Mouse (Mus musculus) hindbrain, embryonic 15.5 days (tissue): ENCODE results near the gene Vsx1. TPM values are rescaled to one million over a fixed set of nuclear protein-coding genes. Genes with fewer than 3 reads are reported as not detected.

Experiments
- ATAC-seq: fragments of 200-750 bp; cut with Nextera tagmentation; 2 replicates; pipeline ENCODE4 v1.8.0; 2017; ENCODE audit warnings: low read depth, moderate number of reproducible peaks, moderate TSS enrichment; ENCODE audit not compliant: low FRiP score
- H3K27ac ChIP-seq: fragments of 300-500 bp; sonication (generic); replicated peaks from 2 replicates; pipeline ENCODE4 v1.5.1; 2015; ENCODE audit warnings: mild to moderate bottlenecking, inconsistent platforms
- H3K27me3 ChIP-seq: fragments of 300-500 bp; sonication (generic); 2 replicates; pipeline ENCODE4 v1.6.1; 2015; ENCODE audit warnings: control low read depth, inconsistent platforms
- H3K36me3 ChIP-seq: fragments of 300-500 bp; sonication (generic); 2 replicates; pipeline ENCODE4 v1.6.1; 2015; ENCODE audit warnings: control low read depth, inconsistent platforms
- H3K4me1 ChIP-seq: fragments of 300-500 bp; sonication (generic); replicated peaks from 2 replicates; pipeline ENCODE4 v1.6.1; 2015; ENCODE audit warnings: control low read depth, inconsistent platforms
- H3K4me2 ChIP-seq: fragments of 300-500 bp; sonication (generic); 2 replicates; pipeline ENCODE4 v1.6.1; 2015; ENCODE audit warnings: moderate library complexity, mild to moderate bottlenecking, inconsistent platforms
- H3K4me3 ChIP-seq: fragments of 300-500 bp; sonication (generic); 2 replicates; pipeline ENCODE4 v1.5.1; 2015; ENCODE audit warnings: mild to moderate bottlenecking, inconsistent platforms
- H3K9ac ChIP-seq: fragments of 300-500 bp; sonication (generic); 2 replicates; pipeline ENCODE4 v1.6.1; 2015; ENCODE audit warnings: inconsistent platforms
- H3K9me3 ChIP-seq: fragments of 300-500 bp; sonication (generic); 2 replicates; pipeline ENCODE4 v1.6.1; 2016; ENCODE audit warnings: control low read depth, inconsistent platforms
- WGBS: fragments of 180-500 bp; shearing (Covaris S2); methylation state at CpG from one replicate; pipeline ENCODE4 v1.1.7; 2015; 5-methylcytosine and 5-hydroxymethylcytosine counted together
- polyA plus RNA-seq: library from polyadenylated mRNA; unstranded; fragments of >200 nt; fragmentation: Nextera tagmentation; extraction: Ambion mirVana; gene quantifications from 2 replicates; pipeline ENCODE4 v1.2.1, GENCODE M21; 2015

The Vsx1 gene
- polyA plus RNA-seq, 1 experiment from 2014 or later: 0.13 TPM

DNA sequence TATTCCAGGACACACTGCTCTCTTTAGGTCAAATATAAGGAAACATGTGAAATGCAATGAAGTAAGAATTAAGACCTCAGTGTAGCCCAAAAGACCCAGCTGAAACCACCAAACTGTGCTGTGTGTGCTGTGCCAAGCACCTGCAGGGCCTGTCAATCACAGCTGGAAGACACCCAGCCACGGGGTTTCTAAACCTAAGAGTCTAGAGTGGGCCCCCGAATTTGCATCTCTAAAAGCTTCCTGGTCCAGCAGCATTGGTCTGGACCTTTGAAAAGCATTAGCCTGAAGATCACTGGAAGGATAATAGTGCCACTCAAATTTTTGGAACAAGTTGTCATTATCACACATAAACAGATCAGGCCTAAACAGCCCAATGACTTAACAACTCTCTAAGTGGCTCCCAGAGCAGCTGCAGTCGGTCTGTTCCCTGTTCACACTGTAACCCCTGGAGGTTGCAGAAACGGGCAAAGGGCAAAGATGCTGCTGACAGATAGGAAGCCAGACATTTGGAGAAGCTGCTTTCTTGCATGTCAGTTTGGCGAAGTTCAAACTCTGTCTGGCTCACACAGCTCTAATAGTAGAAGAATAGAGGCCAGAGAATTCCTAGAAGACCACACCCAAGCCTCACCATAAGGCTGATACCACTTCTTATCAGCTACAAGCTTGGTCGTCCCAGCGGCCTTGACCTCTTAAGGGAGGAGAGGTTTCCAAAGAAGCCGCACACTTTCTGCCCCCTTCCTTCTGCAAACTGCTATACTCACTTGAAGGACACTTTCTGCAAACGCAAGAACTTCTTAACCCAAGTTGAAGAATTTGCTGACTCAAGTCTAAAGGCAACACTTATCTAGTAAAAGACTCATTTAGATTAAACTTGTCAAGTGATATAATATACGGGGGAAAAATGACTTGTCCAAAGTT, 23.4 kb downstream of the Vsx1 start:
- peak overlapping the region; percentile 33 for H3K4me2 ChIP-seq
- no peaks in the 10 kb centered on the region for H3K36me3 ChIP-seq
- H3K9me3 ChIP-seq: no peaks in the 10 kb centered on the region
- no peak overlapping the region for H3K9ac ChIP-seq
- ATAC-seq: no peak
- 51% methylated on average over 10 of the region's 10 CpGs for WGBS
- peak overlapping the region; percentile 28; the same call in 1 of the 2 replicates for H3K27ac ChIP-seq
- peaks cover 17% of the 10 kb centered on the region for H3K4me1 ChIP-seq
- no peak overlapping the region for H3K4me3 ChIP-seq
- peaks cover 8% of the 10 kb centered on the region; the same call in 1 of the 2 replicates for H3K27me3 ChIP-seq

DNA sequence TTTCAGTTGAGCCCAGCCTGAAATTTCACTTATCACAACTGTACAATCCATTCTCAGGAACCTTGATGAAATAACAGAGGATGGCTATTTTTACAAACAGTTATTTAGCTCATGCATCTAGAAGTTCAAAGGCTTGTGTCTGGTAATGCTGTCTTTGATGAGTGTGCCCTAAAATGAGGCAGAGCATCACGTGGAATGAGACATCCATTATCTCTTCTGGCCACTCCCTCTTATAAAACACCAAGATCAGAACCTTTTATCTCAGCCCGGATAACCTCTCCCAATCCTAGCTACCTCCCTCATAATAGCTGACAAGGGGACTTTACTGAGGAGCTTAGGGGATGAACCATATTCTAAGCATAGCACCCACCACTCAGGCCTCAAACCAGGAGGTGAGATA, 24.2 kb downstream of the Vsx1 start:
- ATAC-seq: no peak
- WGBS: 70% methylated on average over 2 of the region's 2 CpGs
- Histone ChIP-seq H3K4me3 (no peak overlapping the region), H3K27me3 (peaks cover 8% of the 10 kb centered on the region; the same call in 1 of the 2 replicates), H3K4me1 (peaks cover 17% of the 10 kb centered on the region), H3K36me3 (no peaks in the 10 kb centered on the region), H3K9ac (no peak overlapping the region), H3K27ac (0 out of 2 replicates have a peak overlapping the region, but pooled peaks have one; percentile 28), H3K9me3 (no peaks in the 10 kb centered on the region), H3K4me2 (peak overlapping the region; percentile 33; the same call in 1 of the 2 replicates)

DNA sequence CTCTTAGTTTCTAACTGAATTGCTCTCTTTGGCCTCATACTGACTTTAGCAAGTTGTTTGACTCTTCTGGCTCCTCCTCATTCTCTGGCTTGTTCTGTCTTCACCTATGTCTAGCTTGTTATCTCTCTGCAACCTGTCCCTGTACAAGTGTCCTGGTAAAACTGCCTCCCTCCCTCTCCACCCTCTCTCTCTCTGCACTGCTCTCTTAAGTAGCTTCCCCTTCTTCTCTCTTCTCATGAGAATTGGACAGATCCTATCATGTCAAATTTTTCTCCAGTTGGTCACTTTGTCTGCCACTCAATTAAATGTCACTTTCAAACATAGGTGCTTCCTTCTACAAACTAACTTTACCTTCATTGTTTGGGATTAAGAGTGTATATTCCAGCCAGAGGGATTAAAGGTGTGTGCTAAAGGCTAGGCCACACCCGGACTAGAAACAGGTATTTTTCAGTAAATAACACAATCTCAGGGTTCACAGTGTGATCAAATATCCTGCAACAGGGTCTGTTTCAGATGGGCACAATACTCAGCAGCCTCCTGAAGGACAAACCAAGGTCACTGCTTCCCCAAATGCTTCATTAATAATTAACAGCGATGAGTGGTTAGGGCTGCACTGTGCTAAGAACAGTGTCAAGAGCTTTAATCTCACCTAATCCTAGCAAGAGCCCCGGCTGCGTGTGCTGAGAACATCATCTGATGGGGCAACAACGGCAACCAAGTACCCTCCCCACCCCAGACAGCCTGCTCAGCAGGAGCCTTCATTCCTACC, 24.8 kb downstream of the Vsx1 start:
- 85% methylated on average over 5 of the region's 5 CpGs for WGBS
- Histone ChIP-seq H3K4me2 (0 out of 2 replicates have a peak overlapping the region, but pooled peaks have one; percentile 33), H3K4me3 (no peak overlapping the region), H3K4me1 (peaks cover 17% of the 10 kb centered on the region), H3K27ac (peak overlapping the region; percentile 3; the same call in 1 of the 2 replicates), H3K27me3 (peaks cover 8% of the 10 kb centered on the region; the same call in 1 of the 2 replicates), H3K9me3 (no peaks in the 10 kb centered on the region), H3K36me3 (no peaks in the 10 kb centered on the region), H3K9ac (no peak overlapping the region)
- ATAC-seq: no peak

DNA sequence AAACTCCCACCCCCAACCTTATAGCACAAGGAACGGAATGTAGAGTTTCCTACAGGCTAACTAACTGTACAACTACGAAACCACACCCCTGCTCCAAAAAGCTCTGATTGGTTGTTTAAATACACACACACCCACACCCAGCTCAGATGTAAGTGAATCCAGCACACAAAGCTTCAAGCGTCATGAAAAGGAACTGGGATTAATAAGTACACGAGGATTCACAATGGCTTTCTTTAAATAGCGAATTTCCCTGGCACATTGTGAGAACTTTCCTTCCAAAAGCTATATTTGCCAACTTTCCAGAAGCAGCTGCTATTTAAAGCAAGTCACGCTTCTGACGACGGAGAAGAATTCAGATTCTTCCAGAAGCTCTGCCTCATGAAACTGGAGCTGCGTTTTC, 25.9 kb downstream of the Vsx1 start:
- Histone ChIP-seq H3K9me3 (no peaks in the 10 kb centered on the region), H3K27ac (peak overlapping the region; percentile 35; the same call in 1 of the 2 replicates), H3K4me3 (no peak overlapping the region), H3K9ac (no peak overlapping the region), H3K27me3 (peaks cover 4% of the 10 kb centered on the region; the same call in 1 of the 2 replicates), H3K4me1 (peaks cover 12% of the 10 kb centered on the region), H3K4me2 (no peak overlapping the region), H3K36me3 (no peaks in the 10 kb centered on the region)
- 65% methylated on average over 9 of the region's 9 CpGs for WGBS
- ATAC-seq: no peak

DNA sequence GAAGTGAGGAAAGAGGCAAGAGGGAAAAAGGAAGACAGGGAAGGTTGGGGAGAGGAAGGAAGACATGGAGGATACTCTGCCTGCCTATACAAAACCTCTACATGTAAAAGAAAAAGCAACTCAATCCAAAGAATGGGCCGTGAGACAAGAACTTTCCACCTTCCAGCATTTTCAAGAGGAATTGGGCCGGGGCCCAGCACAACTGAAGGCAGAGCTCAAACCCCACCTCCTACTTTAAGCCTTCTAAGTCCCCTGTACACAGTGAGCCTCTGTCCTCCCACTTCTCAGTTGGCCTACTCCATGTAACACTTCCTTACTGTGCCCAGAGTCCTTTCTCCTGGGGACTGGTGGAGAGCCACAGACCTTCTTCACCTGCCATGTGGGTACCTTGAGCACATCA, 27.2 kb downstream of the Vsx1 start:
- no peak overlapping the region for H3K4me3 ChIP-seq
- H3K27ac ChIP-seq: no peak overlapping the region
- H3K4me1 ChIP-seq: peaks cover 3% of the 10 kb centered on the region
- WGBS: 81% methylated on average over 2 of the region's 2 CpGs
- peaks cover 4% of the 10 kb centered on the region; the same call in 1 of the 2 replicates for H3K27me3 ChIP-seq
- H3K9ac ChIP-seq: no peak overlapping the region
- H3K36me3 ChIP-seq: no peaks in the 10 kb centered on the region
- ATAC-seq: no peak
- no peaks in the 10 kb centered on the region for H3K9me3 ChIP-seq
- no peak overlapping the region for H3K4me2 ChIP-seq

DNA sequence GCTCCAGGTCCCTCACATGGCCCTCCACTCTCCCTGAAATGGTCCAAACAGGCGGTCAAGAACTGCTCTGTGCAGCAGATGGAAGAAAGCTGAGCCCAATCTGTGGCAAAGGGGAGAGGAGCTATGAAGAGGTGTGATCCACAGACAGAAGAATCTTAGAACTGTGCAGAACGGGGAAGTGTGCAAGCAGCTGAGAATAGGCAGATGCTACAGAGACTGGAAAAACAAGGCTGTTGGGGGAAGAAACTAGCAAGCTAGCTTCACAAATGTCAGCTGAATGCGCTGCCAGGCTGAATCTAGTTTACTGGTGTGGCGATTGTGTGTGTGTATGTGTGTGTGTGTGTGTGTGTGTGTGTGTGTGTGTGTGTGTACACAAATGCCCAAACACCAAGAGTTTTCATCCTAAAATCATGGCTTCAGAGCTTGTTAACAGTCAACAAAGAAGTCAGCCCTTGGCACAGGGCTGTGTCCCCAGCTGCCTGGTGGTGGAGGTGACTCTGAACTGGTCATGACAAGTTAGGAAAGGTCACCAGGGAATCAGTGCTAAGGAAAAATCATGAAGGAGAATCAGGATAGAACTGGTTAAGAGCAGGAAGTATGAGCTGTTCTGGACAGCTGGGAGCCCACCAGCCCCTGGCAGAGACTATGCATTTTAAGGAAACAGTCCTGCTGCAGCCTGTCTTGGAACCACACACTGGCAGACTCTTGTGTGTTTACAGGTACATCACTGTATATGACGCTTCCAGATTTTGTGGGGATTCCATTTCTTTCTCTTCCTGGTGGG, 28.3 kb downstream of the Vsx1 start:
- 84% methylated on average over 5 of the region's 5 CpGs for WGBS
- no peak for ATAC-seq
- no peak overlapping the region for H3K4me2 ChIP-seq
- H3K27ac ChIP-seq: no peak overlapping the region
- no peaks in the 10 kb centered on the region for H3K9me3 ChIP-seq
- H3K4me1 ChIP-seq: no peaks in the 10 kb centered on the region
- H3K36me3 ChIP-seq: no peaks in the 10 kb centered on the region
- H3K9ac ChIP-seq: no peak overlapping the region
- peaks cover 4% of the 10 kb centered on the region; the same call in 1 of the 2 replicates for H3K27me3 ChIP-seq
- H3K4me3 ChIP-seq: no peak overlapping the region

DNA sequence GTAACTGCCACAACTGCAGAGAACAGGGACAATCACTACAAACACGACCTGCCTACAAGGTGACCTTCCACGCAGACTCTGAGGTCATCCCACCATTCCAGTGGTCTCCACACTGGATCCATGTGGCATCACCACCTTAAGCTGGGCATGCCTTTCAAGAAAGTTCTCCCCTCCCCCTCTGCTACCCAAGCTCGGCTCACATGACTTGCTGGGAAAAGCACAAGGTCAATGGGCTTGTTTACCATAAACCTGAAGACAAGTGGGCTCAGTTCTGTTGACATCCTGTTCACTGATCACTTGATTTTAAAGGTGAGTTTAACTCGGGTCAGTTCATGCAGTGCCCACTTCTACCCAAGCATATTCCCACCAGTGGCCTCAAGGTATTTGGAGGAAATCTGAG, 29.1 kb downstream of the Vsx1 start:
- H3K27me3 ChIP-seq: no peaks in the 10 kb centered on the region

DNA sequence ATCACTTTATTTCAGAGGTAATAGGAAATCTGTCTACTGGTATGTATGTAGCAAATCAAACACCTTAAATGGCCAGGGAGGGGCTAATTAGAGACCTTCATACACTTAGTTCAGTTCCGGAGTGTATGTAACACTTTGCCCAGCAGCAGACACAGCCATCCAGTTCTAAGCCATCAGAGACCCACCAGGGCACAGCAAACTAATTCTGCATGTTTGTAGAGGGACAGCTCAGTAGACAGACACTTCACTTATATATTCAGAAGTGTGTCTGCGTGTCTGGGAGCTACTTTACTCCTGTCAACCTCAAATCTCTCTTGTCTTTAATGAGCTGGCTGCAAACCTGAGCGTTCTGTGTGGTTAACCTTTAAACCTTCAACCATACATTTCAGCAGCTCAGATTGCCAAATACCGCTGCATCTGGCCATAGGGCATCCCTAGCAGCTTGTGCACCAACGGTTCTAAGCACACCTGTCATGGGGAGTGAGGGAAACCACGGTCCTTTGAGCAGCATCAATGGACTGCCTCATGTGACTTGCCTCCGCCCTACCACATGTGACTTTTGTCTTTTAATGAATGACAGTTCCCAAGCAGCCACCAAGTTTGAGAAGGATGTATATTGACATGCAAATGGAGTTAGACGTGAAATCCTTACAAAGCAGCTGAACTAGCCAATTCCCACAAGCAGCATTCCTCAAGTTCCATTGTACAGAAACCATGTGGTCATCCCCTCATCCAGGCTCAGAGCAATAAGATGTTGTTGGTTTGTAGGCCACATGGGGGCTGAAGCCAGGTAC, 32.0 kb downstream of the Vsx1 start:
- Histone ChIP-seq H3K27ac (peak overlapping the region; percentile 55), H3K36me3 (no peaks in the 10 kb centered on the region), H3K27me3 (no peaks in the 10 kb centered on the region), H3K9ac (no peak overlapping the region), H3K9me3 (no peaks in the 10 kb centered on the region), H3K4me3 (no peak overlapping the region), H3K4me1 (no peaks in the 10 kb centered on the region), H3K4me2 (no peak overlapping the region)
- WGBS: 22% methylated on average over 8 of the region's 8 CpGs
- peak; percentile 81 for ATAC-seq

More for the DNA sequence above, 29.1 kb downstream of the Vsx1 start:
- Histone ChIP-seq H3K27ac (no peak overlapping the region), H3K36me3 (no peaks in the 10 kb centered on the region), H3K9ac (no peak overlapping the region), H3K4me2 (no peak overlapping the region), H3K4me3 (no peak overlapping the region), H3K4me1 (no peaks in the 10 kb centered on the region), H3K9me3 (no peaks in the 10 kb centered on the region)
- ATAC-seq: no peak
- 73% methylated on average over 4 of the region's 4 CpGs for WGBS

DNA sequence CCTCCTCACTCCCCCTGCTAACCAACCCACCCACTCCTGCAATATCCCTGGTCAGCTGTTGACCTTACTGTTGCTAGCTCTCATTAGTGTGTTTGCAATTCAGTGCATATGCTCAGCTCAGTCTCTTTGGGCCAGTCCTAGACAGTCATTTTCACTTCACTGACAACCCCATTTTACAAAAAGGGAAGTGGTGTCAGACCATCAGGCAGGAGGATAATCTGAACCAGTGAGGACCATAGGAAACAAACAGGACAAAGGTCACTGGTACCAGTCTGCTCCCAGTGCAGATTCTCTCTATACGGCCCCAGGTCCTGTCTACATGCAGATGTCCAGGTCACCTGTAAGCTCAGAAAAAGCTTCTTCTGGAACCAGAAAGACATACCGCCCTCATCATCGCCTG, 33.0 kb downstream of the Vsx1 start:
- Histone ChIP-seq H3K4me1 (no peaks in the 10 kb centered on the region), H3K27me3 (no peaks in the 10 kb centered on the region), H3K9ac (no peak overlapping the region), H3K4me3 (no peak overlapping the region), H3K4me2 (no peak overlapping the region), H3K27ac (no peak overlapping the region; the same call in 1 of the 2 replicates), H3K36me3 (no peaks in the 10 kb centered on the region), H3K9me3 (no peaks in the 10 kb centered on the region)
- WGBS: 90% methylated on average over 3 of the region's 3 CpGs
- no peak for ATAC-seq

DNA sequence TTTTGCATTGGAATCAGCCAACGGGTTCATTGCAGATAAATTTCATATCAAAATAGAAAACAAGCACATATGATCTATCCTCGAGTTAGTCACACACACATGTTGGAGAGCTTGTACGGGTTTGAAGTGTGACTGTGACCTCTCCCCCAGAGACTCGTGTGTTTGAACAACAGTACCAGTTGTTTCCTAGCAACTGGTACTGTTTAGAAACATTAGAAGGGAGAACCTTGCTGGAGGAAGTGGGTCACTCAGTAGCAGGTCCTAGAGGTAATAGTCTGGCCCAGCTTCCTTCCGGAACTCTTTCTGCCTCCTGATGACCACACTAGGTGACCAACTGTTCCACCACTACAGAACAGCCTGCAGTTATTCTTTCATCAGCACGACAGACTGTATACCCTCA, 33.9 kb downstream of the Vsx1 start:
- ATAC-seq: no peak
- H3K4me3 ChIP-seq: no peak overlapping the region
- no peak overlapping the region for H3K27ac ChIP-seq
- peaks cover 5% of the 10 kb centered on the region; the same call in 1 of the 2 replicates for H3K4me1 ChIP-seq
- H3K9ac ChIP-seq: no peak overlapping the region
- H3K36me3 ChIP-seq: no peaks in the 10 kb centered on the region
- H3K9me3 ChIP-seq: no peaks in the 10 kb centered on the region
- 76% methylated on average over 6 of the region's 6 CpGs for WGBS
- no peak overlapping the region for H3K4me2 ChIP-seq
- H3K27me3 ChIP-seq: no peaks in the 10 kb centered on the region

DNA sequence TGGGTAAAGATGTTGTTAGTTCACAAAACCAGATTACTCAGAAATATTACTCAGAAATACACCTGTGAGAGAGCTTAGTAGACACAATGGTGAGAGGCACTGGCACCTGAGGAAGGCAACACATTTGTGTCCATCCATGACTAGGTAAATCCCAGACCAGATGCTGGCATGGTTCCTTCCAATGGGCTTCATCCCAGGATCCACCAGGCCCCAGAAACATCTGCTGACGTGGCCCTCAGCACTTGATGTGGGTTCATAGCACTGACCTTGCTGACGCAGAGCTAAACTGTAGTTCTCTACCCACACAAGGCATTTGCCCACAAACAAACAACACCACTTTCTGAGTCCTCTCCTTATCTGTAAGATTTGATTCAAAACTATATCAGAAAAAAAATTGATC, 34.3 kb downstream of the Vsx1 start:
- no peak overlapping the region for H3K4me2 ChIP-seq
- no peak for ATAC-seq
- H3K9ac ChIP-seq: no peak overlapping the region
- H3K4me1 ChIP-seq: peaks cover 9% of the 10 kb centered on the region; the same call in 1 of the 2 replicates
- H3K36me3 ChIP-seq: no peaks in the 10 kb centered on the region
- H3K27me3 ChIP-seq: no peaks in the 10 kb centered on the region
- no peaks in the 10 kb centered on the region for H3K9me3 ChIP-seq
- H3K4me3 ChIP-seq: no peak overlapping the region
- no peak overlapping the region for H3K27ac ChIP-seq
- WGBS: 94% methylated on average over 2 of the region's 2 CpGs
